Mouse (Mus musculus) right cerebral cortex, postnatal 36 days (tissue): ENCODE measurements around the gene Mx1.
A peak's percentile ranks its signal among the peaks of the same experiment; 100 is the strongest.

Experiments used
- DNase-seq, 2 experiments: peaks; one replicate each; pipeline ENCODE4 v3.0.0; 2022; ENCODE audit warnings: low spot score in 2 of 2, mixed read lengths in 1 of 2

Gene Mx1

GRCm38 (mm10) chr16:97443670-97444263, 18.9 kb downstream of the Mx1 start:
- peak in 1 of 2 experiments; percentile 12 for DNase-seq

- peak; percentile 35 to 67 for DNase-seq
Measured at GRCm38 (mm10) chr16:97441967-97442366, 20.7 kb downstream of the Mx1 start.

- DNase-seq = no peak
Measured at GRCm38 (mm10) chr16:97438191-97438590, 24.5 kb downstream of the Mx1 start.

GRCm38 (mm10) chr16:97437448-97438056, 25.2 kb downstream of the Mx1 start:
- DNase-seq = no peak

GRCm38 (mm10) chr16:97434206-97434605, 28.5 kb downstream of the Mx1 start:
- no peak for DNase-seq

GRCm38 (mm10) chr16:97431328-97431727, 31.4 kb downstream of the Mx1 start:
- DNase-seq = peak in 1 of 2 experiments; percentile 45

GRCm38 (mm10) chr16:97430091-97430490, 32.6 kb downstream of the Mx1 start:
- peak in 1 of 2 experiments; percentile 61 for DNase-seq

- DNase-seq = no peak
Measured at GRCm38 (mm10) chr16:97428026-97428425, 34.7 kb downstream of the Mx1 start.

- DNase-seq = no peak
Measured at GRCm38 (mm10) chr16:97423627-97424026, 39.1 kb downstream of the Mx1 start.

- no peak for DNase-seq
Measured at GRCm38 (mm10) chr16:97421671-97422070, 41.0 kb downstream of the Mx1 start.

GRCm38 (mm10) chr16:97418749-97419453, 43.8 kb downstream of the Mx1 start:
- peak in 1 of 2 experiments; percentile 39 for DNase-seq

- no peak for DNase-seq
Measured at GRCm38 (mm10) chr16:97417896-97418542, 44.7 kb downstream of the Mx1 start.

GRCm38 (mm10) chr16:97405476-97406012, 57.2 kb downstream of the Mx1 start:
- DNase-seq = no peak

GRCm38 (mm10) chr16:97402213-97402785, 60.4 kb downstream of the Mx1 start:
- DNase-seq = no peak

- no peak for DNase-seq
Measured at GRCm38 (mm10) chr16:97401741-97402140, 61.0 kb downstream of the Mx1 start.

- DNase-seq = no peak
Measured at GRCm38 (mm10) chr16:97399991-97400390, 62.7 kb downstream of the Mx1 start.

- DNase-seq = no peak
Measured at GRCm38 (mm10) chr16:97397945-97398531, 64.7 kb downstream of the Mx1 start.
